Mouse (Mus musculus): ENCODE data around the gene Gm5800.
"Not testable (repeated sequence)": the region's sequence is repeated elsewhere in the genome, so short reads cannot be mapped to it uniquely, and the experiment has no call there.

Gm5800 gene

DNA sequence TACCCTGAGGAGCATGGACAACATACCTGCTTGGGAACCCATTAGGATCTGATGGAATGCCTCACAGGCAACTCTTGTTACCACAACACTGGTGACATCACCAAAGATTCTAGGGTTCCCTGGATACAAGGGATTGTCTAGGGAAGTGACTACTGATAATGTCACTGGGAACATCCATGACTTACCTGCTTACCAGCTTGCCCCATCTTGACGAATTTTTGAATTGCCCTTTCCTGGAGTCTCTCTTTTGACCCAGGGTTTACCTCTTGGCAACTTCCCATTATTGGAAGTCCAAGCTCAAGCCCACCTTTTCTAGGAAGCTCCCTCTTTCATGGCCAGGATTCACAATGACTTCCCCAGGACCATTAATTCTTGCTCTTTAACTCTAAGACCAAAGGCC lies at the start of gene Gm5800:
Gene Gm5800 (minus strand): TSS at position 101 of the 400 bp plus-strand sequence.
- no peak for DNase-seq (ENCODE audit: low read depth, low spot score)

DNA sequence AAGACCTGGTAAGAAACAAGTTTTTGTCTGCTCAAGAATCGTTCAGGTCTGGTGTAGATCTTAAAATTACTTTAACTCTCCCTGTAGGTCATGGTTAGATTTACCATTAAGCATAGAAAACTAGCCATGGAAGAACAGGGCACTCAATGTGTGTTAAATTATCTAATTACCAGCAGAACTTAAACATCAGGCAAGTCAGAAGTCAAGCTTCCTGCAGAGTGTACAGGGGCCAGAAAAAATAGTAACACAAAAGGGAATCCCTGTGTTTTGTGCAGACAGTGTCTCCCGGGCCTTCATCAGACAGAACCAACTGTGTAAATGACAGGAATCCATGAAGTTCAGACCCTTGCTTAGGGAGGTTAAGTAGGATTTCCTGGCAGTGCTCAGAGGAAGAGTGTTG lies 39.0 kb upstream of the Gm5800 start:
- DNase-seq (ENCODE audit: low read depth, low spot score), result no peak

DNA sequence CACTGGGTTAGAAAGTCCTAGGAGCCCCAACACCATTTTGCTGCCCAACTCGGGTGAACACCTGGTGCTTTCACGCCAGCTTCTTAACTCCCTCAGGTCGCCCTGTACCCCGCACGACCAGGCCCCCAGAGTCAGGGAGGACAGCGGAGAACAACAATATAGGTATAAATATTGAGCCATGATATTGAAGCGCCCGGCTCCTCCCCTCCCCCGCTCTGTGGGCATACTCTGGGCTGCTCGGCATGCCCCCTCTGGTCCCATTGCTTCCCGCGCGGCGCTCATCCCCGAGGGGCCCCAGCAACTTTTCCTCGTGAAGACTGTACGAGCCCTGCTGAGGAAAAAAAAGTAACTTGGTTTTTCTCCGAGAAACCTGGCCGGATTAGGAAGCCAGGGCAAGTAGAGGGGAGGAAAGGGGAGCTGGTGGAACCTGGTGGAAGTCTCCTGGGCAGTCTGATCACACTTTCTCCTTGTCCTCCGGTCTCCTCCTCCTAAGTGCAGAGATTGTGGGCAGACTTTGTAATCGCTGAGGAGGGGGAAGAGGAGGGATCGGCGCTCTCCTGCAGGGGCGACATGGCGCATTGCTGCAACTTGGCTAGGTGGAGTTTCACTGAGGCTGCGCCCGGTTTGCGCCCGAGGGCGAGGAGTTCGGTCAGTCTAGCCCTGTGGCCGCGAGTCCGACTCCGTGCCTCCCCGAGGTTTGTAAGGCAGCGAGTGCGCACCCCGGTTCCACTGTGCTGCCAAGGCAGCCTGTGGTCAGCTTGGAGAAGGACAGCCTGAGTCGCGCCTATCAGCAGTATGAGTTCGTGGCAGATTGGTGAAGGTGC lies 23.6 kb upstream of the Gm5800 start:
- no peak for DNase-seq (ENCODE audit: low read depth, low spot score)

DNA sequence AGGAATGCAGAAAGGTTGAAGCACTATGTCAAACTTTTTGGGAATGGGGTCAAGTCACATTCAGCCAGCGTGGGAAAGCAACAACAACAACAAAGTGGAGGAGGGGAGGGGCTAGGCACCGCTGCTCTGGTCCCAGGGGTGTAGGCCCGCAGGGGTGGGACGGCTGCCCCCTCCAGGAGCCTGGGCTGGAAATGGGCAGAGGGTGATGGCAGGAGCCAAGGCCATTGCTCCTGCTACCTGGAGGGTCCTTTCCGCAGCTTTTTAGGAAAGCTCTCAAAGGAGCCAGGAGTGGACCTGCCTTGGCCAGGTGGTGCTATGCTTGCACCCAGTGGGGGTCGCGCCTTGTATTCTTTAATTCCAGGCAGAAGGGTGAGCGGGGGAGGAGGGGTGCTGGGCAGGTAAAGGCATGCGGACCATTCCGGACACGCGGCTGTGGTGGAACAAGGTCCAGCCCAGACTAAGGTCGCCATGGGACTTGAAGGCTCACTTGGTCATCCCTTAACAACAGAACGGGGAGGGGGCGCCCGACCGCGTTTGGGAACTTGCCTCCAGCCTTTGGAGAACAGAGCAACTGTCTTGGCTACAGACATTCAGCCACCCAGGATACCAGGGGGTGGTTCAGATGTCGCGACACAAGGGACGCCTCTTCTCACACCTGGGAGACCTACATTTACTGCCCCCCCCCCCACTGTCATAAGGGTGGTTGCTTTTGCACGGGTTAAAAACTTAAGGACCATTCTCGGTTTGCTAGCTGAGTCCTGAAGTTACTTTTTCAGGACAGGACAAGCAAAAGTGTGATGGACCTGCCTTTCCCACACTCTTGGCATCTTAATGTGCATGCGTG lies 22.4 kb upstream of the Gm5800 start:
- no peak for DNase-seq (ENCODE audit: low read depth, low spot score)

DNA sequence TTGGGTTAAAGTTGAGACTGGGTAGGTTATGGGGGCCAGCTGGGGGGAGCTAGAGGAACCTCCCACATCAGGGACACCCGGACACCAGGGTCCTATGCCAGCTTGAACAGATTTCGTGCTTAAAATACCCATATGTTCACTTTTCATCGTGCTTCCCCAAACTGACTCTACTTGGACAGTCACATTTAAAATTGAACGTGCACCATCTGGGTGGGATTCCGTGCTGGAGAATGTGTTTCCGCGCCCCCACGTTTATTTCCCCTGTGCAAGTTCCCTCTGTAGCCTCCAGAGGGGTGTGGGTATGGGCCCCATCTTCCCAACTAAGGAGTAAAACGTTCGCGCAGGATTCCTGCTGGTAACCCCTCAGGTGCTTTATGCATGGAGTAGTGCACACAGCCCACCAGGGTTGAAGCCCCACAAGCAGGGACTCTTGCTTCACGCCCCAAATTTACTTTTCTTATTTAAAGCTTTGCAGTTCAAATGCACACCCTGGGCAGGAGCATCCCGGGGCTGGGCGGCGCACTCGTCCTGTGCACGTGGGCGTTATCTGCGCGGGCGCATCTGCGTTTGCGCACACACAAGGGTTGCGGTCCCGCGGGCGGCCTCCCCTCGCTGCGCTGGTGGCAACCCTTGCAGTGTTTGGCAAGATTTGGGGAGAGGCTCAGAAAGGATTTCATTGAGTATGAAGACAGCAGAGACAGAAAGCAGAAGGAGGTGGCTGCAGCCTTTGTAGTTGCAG lies 21.6 kb upstream of the Gm5800 start:
- DNase-seq (ENCODE audit: low read depth, low spot score), result no peak

DNA sequence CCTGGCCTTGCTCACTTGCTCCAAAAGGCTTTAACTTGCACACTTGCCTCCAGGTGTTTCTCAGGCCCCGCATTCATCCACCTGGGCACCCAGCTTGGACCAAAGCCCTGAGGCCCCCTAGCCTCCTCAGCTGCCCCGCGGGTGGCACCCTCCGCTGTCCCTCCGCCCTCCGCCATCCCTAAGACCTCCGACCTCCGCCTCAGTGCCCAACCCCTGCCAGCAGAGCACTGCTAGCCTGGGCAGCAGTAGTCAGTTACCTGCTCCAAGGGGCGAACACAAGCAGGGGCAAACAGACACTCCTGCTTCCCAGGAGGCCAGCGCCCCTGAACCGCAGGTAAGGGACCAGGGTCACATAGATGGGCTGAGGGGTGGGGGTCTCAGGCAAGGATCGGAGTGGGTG lies 21.0 kb upstream of the Gm5800 start:
- DNase-seq (ENCODE audit: low read depth, low spot score), result no peak

DNA sequence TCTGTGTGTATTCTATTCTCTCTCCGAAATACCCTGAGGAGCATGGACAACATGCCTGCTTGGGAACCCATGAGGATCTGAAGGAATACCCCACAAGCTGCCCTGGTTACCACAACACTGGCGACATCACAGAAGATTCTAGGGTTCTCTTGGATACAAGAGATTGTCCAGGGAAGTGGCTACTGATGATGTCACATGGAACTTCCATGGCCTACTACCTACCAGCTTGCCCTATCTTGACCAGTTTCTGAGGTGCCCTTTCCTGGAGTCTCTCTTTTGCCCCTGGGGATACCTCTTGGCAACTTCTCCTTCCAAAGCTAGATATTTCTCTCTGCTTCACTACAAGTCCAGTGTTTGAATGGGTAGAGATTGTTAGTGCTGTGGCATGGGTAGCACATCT lies 21.6 kb downstream of the Gm5800 start, which contains the start of gene Gm17079:
Gene Gm17079 (minus strand): TSS at position 101 of the 400 bp plus-strand sequence.
- not testable (repeated sequence) for DNase-seq (ENCODE audit: low read depth, low spot score)

DNA sequence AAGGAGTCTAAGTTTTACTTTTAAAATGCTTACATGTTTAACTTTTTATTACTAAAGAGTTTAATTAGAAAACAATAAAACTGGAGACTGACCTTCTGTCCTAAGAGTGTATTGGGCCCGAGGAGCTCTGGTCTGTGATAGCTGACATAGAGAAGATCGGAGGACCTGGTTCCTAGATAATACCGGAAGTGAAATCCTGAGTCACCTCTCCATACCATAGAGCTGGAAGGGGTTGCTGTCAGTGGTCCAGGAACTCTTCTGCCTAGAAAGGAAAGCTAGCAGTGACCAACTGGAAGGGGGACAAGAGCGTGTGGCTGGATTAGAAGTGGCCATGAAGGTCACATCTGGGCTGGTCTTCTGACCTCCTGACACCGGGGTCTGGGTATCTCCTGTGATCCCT lies 39.7 kb downstream of the Gm5800 start:
- no peak for DNase-seq (ENCODE audit: low read depth, low spot score)

Measured in brain, embryonic 18.5 days (tissue).